Mouse (Mus musculus) ES-E14 (cell line): ENCODE results near the gene Car10.

ENCODE experiments used
- CHD2 ChIP-seq: IDR thresholded peaks from 2 replicates; pipeline ENCODE4 v1.6.1; 2014; ENCODE audit warnings: mild to moderate bottlenecking, low read depth, low read length, inconsistent platforms
- HCFC1 ChIP-seq: IDR thresholded peaks from 2 replicates; pipeline ENCODE4 v1.6.1; 2012; ENCODE audit warnings: low read length, inconsistent platforms, borderline replicate concordance; ENCODE audit not compliant: insufficient read depth
- ZC3H11A ChIP-seq: IDR thresholded peaks from 2 replicates; pipeline ENCODE4 v1.6.1; 2012; ENCODE audit warnings: low read depth, mild to moderate bottlenecking, inconsistent platforms, low read length, borderline replicate concordance
- ZNF384 ChIP-seq: IDR thresholded peaks from 2 replicates; pipeline ENCODE4 v1.6.1; 2012; ENCODE audit warnings: low read depth, low read length, inconsistent platforms

DNA sequence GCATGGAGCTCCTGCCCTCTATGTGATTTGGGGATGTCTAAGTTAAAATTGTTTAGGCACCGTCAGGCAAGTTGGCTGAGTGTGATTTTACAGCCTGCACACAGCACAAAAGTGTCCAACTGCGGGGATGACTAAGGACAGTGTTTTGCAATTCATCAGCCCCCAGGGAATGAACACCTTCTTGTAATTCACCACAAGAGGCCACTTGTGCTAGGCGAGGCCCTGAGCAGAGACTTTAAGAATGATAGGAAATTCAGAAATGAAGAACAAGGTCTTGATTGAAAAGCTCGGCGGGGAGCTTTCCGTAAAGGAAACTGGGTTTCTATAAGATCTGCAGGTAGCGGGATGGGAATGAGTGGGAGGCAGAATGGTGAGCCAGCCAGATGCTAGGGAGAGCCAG is 510.9 kb downstream of the Car10 start:
- TF ChIP-seq CHD2 (no peak), ZC3H11A (no peak), ZNF384 (no peak), HCFC1 (no peak)
